Mouse (Mus musculus) liver, embryonic 14.5 days (tissue): ENCODE measurements at regions not wholly inside any gene's neighbourhood (a gene's known extent, or its start where the extent isn't known, plus 50 kb on each side); places are given as distances from the start of the nearest gene placed in this dataset.

Source experiments
- ATAC-seq: fragments of 200-750 bp; cut with Nextera tagmentation; 2 replicates; pipeline ENCODE4 v1.8.0; 2017; ENCODE audit warnings: moderate number of reproducible peaks, mild to moderate bottlenecking, moderate library complexity; ENCODE audit not compliant: insufficient read depth
- DNase-seq, 3 experiments: peaks; one replicate each; pipeline ENCODE4 v3.0.0-alpha.2; 2012 to 2013; ENCODE audit warnings: low read depth in 3 of 3, low spot score in 3 of 3
- H3K27ac ChIP-seq: fragments of 300-500 bp; sonication (generic); 2 replicates; pipeline ENCODE4 v1.5.1; 2014; ENCODE audit warnings: moderate library complexity, mild to moderate bottlenecking, control low read depth, inconsistent platforms
- H3K27me3 ChIP-seq: fragments of 300-500 bp; sonication (generic); 2 replicates; pipeline ENCODE4 v1.6.1; 2014; ENCODE audit warnings: mild to moderate bottlenecking, low read length, moderate library complexity; ENCODE audit not compliant: control insufficient read depth, insufficient read depth
- H3K36me3 ChIP-seq: fragments of 300-500 bp; sonication (generic); replicated peaks from 2 replicates; pipeline ENCODE4 v1.6.1; 2014; ENCODE audit warnings: low read depth; ENCODE audit not compliant: control insufficient read depth, insufficient read depth
- H3K4me1 ChIP-seq, 2 experiments: fragments of 200-500 bp in 1 of 2; fragments of 300-500 bp in 1 of 2; sonication (generic) in 1 of 2; replicated peaks; 2 replicates each; pipeline ENCODE4 v1.6.1; 2012 to 2014; ENCODE audit warnings: antibody characterized with exemption in 1 of 2, inconsistent platforms in 1 of 2, low read length in 1 of 2; ENCODE audit not compliant: control insufficient read depth in 2 of 2, insufficient read depth in 2 of 2
- H3K4me2 ChIP-seq: fragments of 300-500 bp; sonication (generic); 2 replicates; pipeline ENCODE4 v1.6.1; 2014; ENCODE audit warnings: low read depth, mild to moderate bottlenecking, control low read depth, moderate library complexity
- H3K4me3 ChIP-seq, 2 experiments: fragments of 200-500 bp in 1 of 2; fragments of 300-500 bp in 1 of 2; sonication (generic) in 1 of 2; 2 replicates each; pipeline ENCODE4 v1.5.1; 2012 to 2014; ENCODE audit warnings: low read depth in 2 of 2, low read length in 2 of 2, mild to moderate bottlenecking in 2 of 2, control low read depth in 1 of 2, inconsistent platforms in 1 of 2, moderate library complexity in 1 of 2; ENCODE audit not compliant: insufficient read depth in 1 of 2
- H3K9ac ChIP-seq: fragments of 300-500 bp; sonication (generic); replicated peaks from 2 replicates; pipeline ENCODE4 v1.6.1; 2014; ENCODE audit warnings: mild to moderate bottlenecking, control low read depth, moderate library complexity
- H3K9me3 ChIP-seq: fragments of 300-500 bp; sonication (generic); 2 replicates; pipeline ENCODE4 v1.6.1; 2016; ENCODE audit warnings: low read length, mixed read lengths; ENCODE audit not compliant: control insufficient read depth
- CTCF ChIP-seq: IDR thresholded peaks from 2 replicates; pipeline ENCODE4 v1.5.1; 2016; ENCODE audit warnings: antibody characterized with exemption, low read depth, control low read depth
- EP300 ChIP-seq: IDR thresholded peaks from 2 replicates; pipeline ENCODE4 v1.6.1; 2016; ENCODE audit warnings: antibody characterized with exemption, low read depth
- WGBS: fragments of 180-500 bp; shearing (Covaris S2); extraction: QIAGEN DNeasy Blood & Tissue Kit; methylation state at CpG from one replicate; pipeline ENCODE4 v1.1.7; 2014; ENCODE audit not compliant: insufficient replicate concordance; 5-methylcytosine and 5-hydroxymethylcytosine counted together

GRCm38 (mm10) chr2:84222049-84222448 lies 203.2 kb downstream of the Calcrl start:
- Histone ChIP-seq H3K36me3 (no peaks in the 10 kb centered on the region), H3K4me2 (no peak overlapping the region), H3K9ac (no peak overlapping the region), H3K4me1 (no peaks in the 10 kb centered on the region), H3K27ac (no peak overlapping the region), H3K27me3 (no peaks in the 10 kb centered on the region), H3K9me3 (no peaks in the 10 kb centered on the region), H3K4me3 (no peak overlapping the region)
- ATAC-seq (no peak), DNase-seq (no peak)
- TF ChIP-seq EP300 (no peak), CTCF (no peak)
- 68% methylated on average over 1 of the region's 1 CpGs for WGBS

- Histone ChIP-seq H3K27ac (no peak overlapping the region), H3K9me3 (no peaks in the 10 kb centered on the region), H3K27me3 (no peaks in the 10 kb centered on the region), H3K4me1 (no peaks in the 10 kb centered on the region), H3K9ac (no peak overlapping the region), H3K4me3 (no peak overlapping the region), H3K36me3 (no peaks in the 10 kb centered on the region), H3K4me2 (no peak overlapping the region)
- no peak for ATAC-seq
- no peak for DNase-seq
- no peak for TF ChIP-seq CTCF
- no peak for TF ChIP-seq EP300
- 33% methylated on average over 3 of the region's 3 CpGs for WGBS
Measured at GRCm38 (mm10) chr2:84229777-84230176, 195.4 kb downstream of the Calcrl start.

- no peak overlapping the region for H3K27ac ChIP-seq
- H3K4me3 ChIP-seq: no peak overlapping the region
- H3K9ac ChIP-seq: no peak overlapping the region
- ATAC-seq (no peak), DNase-seq (no peak)
- H3K4me2 ChIP-seq: no peak overlapping the region
- H3K36me3 ChIP-seq: no peaks in the 10 kb centered on the region
- H3K4me1 ChIP-seq: no peaks in the 10 kb centered on the region
- TF ChIP-seq EP300 (no peak), CTCF (no peak)
- no peaks in the 10 kb centered on the region for H3K27me3 ChIP-seq
- no peaks in the 10 kb centered on the region for H3K9me3 ChIP-seq
- WGBS: 58% methylated on average over 4 of the region's 4 CpGs
Measured at GRCm38 (mm10) chr2:84235641-84236040, 189.6 kb downstream of the Calcrl start.

GRCm38 (mm10) chr2:84241244-84241643 lies 184.0 kb downstream of the Calcrl start:
- 68% methylated on average over 4 of the region's 4 CpGs for WGBS
- Histone ChIP-seq H3K4me1 (no peaks in the 10 kb centered on the region), H3K4me2 (no peak overlapping the region), H3K27me3 (no peaks in the 10 kb centered on the region), H3K36me3 (no peaks in the 10 kb centered on the region), H3K27ac (no peak overlapping the region), H3K4me3 (no peak overlapping the region), H3K9me3 (no peaks in the 10 kb centered on the region), H3K9ac (no peak overlapping the region)
- ATAC-seq (no peak), DNase-seq (no peak)
- TF ChIP-seq CTCF: no peak
- no peak for TF ChIP-seq EP300

- Histone ChIP-seq H3K9ac (no peak overlapping the region), H3K27me3 (no peaks in the 10 kb centered on the region), H3K4me3 (no peak overlapping the region), H3K4me1 (no peaks in the 10 kb centered on the region), H3K27ac (no peak overlapping the region), H3K4me2 (no peak overlapping the region), H3K9me3 (no peaks in the 10 kb centered on the region), H3K36me3 (no peaks in the 10 kb centered on the region)
- WGBS: 50% methylated on average over 1 of the region's 1 CpGs
- no peak for TF ChIP-seq EP300
- TF ChIP-seq CTCF: no peak
- ATAC-seq (no peak), DNase-seq (no peak)
Measured at GRCm38 (mm10) chr2:84241986-84242385, 183.2 kb downstream of the Calcrl start.
